Mouse (Mus musculus): Measurements from ENCODE around the gene Eaf1.

DNA sequence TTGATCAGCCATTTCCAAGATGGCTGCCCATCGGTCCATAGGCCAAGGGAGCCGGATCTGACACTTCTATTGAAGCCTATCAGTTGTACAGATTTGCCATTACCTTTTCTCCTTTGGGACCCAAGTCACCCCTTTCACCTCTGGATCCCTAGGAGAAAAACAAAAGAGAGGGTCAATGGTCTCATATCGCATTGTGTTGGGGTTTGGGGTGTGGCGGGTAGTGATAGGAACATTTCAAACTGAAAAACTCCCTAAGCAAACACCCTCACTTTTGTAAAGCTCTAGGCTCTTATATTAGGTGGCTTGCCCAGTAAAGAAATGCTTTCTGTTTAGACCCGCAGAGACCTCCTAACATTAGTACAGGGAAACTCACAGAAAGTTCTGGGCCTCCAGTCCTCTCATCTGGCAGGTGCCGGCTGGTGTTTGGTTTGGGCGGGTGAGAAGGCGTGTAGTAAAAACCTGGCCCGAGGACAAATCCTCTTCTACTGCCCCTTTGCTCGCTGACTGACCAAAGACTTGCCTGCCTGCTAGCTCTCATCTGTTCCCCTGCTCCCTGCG lies 49.8 kb downstream of the Eaf1 start:
- TF ChIP-seq EP300 (IDR thresholded peaks at IDR 0.05; ENCODE audit: low read depth): no peak
- no peak for TF ChIP-seq CTCF (IDR thresholded peaks at IDR 0.05; ENCODE audit: low read depth)

Measured in heart, postnatal 0 days (tissue).